Mouse (Mus musculus) right cerebral cortex, postnatal 4 days (tissue): ENCODE data around the gene Lypd4.
A peak's percentile ranks its signal among the peaks of the same experiment; 100 is the strongest.
"Not testable (repeated sequence)": the region's sequence is repeated elsewhere in the genome, so short reads cannot be mapped to it uniquely, and the experiment has no call there.

Source experiments
- DNase-seq: peaks from one replicate; pipeline ENCODE4 v3.0.0-alpha.2; 2022

Lypd4 gene

DNA sequence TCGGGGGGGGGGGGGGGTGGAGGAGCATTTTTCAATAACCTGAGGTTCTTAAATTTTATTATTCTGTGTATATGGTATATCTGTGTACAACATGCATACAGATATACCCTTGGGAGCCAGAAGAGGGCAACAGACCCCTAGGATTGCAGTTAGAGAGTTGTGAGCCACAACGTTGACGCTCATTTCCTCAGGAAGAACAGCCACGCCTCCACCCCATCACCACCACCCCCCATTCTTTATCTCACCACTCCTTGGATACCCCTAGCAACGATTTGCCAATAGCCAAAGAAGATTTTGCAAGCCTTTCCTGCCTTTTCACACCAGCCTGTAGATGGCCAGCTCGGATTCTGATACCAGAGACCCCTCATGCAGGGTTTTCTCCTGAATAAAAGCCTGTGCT, 24.0 kb downstream of the Lypd4 start:
- no peak for DNase-seq

DNA sequence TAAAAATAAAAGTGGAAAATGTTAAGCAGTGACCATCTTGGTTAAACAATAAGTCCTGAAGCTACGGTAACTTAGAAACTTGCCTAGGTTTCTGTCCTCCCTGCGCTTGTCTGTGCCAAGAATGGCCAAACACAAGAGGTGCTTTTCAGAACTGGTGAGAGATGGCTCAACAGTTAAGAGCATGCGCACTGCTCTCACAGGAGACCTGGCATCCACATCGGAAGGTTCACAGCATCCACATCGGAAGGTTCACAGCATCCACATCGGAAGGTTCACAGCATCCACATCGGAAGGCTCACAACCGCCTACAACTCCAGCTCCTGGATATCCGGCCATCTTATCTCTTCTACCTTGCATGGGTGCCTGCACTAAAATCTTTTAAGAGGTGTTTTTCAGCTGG, 24.6 kb downstream of the Lypd4 start:
- DNase-seq, result no peak

DNA sequence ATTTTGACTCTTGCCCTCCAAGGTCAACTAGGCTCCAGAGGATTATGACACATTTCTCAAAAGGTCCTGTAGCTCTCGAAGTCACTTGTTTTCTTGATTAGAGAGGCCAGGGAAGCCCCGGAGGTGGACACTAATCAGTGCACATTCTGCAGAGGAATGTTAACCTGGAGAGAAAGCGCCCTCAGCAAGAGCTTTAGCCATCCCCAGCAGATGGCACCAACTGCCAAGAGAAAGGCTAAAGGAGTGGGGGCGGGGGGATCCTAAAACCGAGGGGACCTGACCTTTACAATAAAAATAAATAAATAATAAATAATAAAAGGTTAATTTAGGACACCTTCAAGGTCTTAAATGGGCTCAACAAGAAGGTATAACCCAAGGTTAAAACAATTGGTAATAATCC, 25.6 kb downstream of the Lypd4 start:
- no peak for DNase-seq

DNA sequence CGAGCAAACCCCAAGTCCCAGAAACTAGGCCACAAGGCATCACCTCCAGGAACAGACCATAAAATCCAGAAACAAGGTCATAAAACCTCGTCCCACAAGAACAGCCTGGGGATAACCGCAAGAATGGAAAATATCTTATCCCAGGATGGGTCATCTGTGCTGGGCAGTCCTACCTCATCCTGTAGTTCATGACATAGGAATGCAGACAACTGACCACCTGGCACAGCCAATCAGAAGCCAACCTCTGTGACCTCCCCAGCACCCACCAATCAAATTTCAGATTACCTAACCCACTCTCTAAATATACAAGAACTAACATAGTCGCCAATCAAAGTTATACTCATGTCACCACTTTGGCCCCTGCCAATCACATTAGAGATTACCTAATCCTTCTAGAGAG, 28.7 kb downstream of the Lypd4 start:
- DNase-seq, result no peak

DNA sequence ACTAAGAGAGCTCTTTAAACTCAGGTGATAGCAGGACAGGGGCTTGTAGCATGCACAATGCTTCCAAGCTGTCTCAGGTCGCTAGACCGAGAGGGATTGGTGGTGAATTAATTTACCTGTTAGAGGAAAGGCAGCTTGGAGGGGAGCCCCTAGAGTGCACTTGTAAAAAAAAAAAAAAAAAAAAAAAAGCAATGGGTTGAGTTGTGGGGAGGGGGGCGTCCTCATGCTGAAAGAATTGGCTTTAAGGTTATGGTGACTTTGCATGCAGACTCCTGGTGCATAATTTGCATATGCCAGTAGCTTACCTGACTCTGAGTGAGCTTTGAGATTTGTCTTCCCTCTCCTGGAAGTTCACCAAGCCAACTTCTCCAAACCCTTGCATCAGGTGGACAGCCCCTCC, 29.4 kb downstream of the Lypd4 start:
- no peak for DNase-seq

DNA sequence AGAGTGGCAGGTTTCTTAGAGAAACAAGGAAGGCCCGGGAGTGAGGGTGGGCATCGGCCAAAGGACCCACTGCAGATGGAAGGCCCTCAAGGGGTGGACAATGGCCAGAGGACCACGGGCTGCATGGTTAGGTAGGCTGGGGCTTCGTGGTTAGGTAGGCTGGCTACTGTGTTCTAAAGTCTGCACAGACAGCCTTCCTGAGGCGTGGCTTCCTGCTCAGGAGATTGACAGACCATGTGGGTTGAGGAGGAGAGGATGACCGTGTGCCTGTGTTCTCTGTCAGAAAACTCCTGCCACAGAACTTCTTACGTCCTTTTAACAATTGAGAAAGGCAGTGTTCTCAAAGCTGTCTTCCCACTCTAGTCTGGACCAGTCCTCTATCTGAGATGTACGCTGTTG, 30.3 kb downstream of the Lypd4 start:
- DNase-seq, result no peak

DNA sequence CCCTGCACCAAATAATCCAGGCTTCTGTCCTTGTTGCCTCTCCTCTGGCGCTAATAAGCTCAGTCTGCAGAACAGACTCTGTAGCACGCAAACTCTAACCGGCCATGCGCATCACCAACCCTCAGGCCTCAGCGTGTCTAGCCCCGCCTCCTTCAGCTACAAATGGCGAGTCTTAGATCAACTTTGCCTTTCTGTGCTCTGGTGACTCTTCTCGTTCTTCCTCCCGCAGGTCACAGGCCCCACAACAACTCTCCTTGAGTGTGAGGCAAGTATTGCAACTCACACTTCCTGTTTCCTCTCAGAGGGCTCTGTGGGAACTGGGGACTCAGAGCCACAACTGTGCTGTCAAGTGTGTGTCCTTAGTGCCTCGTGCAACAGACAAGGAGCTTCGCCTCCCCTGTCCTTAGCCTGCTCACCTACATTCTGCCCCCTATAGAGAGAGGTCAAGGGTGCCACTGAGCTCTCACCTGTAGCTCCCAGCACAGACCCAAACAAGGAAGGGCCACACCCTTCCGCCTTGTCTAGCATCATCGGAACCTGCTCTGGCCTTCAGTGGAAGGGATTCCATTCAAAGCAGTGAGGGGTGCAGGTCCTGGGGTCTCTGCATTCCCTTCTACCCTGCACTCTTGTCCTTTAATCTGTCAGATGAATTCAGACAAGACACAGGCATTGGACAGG, 30.9 kb downstream of the Lypd4 start:
- not testable (repeated sequence) for DNase-seq

DNA sequence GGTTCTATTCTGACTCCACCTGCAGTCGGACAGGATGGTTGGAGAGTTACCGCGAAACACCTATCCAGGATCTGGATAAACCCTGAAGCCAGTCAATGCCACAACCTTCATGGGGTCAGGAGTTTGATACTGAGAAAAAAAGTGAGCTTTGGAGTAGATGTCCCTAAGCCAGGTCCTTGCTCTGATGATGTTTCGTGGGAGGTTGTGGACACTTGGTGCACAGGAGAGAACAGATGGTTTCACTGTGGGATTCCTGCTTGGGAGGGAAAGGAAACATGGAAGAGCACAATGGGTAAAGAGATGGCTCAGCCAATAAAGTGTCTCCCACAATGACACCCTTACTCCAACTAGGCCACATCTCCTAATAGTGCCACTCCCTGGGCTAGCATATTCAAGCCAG, 42.6 kb downstream of the Lypd4 start:
- DNase-seq, result no peak

DNA sequence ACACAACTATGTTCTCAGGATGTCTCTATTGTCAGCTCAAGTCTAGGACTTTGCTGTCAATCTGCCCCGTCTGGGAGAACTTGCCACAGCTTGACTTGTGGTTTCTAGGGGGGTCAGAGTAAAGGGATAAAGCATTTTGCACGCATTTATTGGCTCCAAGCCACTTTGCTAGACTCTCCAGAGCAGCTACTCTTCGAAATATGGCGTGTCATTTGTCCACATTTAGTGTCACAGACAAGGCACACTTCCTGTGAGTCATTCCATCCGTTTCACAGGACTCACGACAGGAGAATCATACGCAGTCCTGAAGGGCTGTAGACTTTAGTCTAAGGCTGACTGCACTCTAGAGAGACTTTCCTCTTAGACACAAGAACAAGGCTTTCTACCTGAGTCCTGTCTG, 45.3 kb downstream of the Lypd4 start:
- no peak for DNase-seq

DNA sequence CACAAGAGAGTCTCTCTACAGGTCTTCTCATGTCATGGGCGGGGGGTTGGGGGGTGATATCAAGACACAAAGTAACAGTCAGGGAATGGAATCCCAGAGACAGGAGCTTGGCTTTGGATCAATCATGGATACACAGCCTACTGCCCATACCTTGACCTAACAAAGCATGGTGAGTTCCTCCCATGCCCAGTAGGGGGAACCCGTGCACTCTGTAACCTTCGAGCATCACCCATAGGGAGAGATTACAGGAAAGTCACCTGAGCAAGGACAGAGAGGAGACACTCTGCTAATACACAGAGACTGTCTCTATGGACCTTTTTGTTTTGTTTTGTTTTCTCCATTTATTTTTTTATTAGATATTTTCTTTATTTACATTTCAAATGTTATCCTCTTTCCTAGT, 52.2 kb downstream of the Lypd4 start:
- peak; percentile 42 for DNase-seq
